Mouse (Mus musculus): Measurements from ENCODE around the gene Amer2.
"Not testable (repeated sequence)": the region's sequence is repeated elsewhere in the genome, so short reads cannot be mapped to it uniquely, and the experiment has no call there.

The Amer2 gene

GRCm38 (mm10) chr14:60372821-60373309 is at the start of gene Amer2:
Gene Amer2 (plus strand): TSS chr14:60373259.
- ATAC-seq (ENCODE audit: low TSS enrichment), result no peak

- ATAC-seq (ENCODE audit: low TSS enrichment), result not testable (repeated sequence)
Observed at GRCm38 (mm10) chr14:60340001-60340400, 33.1 kb upstream of the Amer2 start.

GRCm38 (mm10) chr14:60340570-60340969 is 32.5 kb upstream of the Amer2 start:
- no peak for ATAC-seq (ENCODE audit: low TSS enrichment)

GRCm38 (mm10) chr14:60345326-60345876 is 27.7 kb upstream of the Amer2 start:
- ATAC-seq (ENCODE audit: low TSS enrichment), result no peak

- peak; percentile 79 for ATAC-seq (ENCODE audit: low TSS enrichment)
Observed at GRCm38 (mm10) chr14:60358347-60358746, 14.7 kb upstream of the Amer2 start.

- ATAC-seq (ENCODE audit: low TSS enrichment), result no peak
Observed at GRCm38 (mm10) chr14:60361380-60362212, 11.5 kb upstream of the Amer2 start.

- no peak for ATAC-seq (ENCODE audit: low TSS enrichment)
Observed at GRCm38 (mm10) chr14:60366729-60367128, 6.3 kb upstream of the Amer2 start.

- no peak for ATAC-seq (ENCODE audit: low TSS enrichment)
Observed at GRCm38 (mm10) chr14:60368769-60369666, 4.0 kb upstream of the Amer2 start.

- ATAC-seq (ENCODE audit: low TSS enrichment), result no peak
Observed at GRCm38 (mm10) chr14:60369667-60370315, 3.3 kb upstream of the Amer2 start.

- ATAC-seq (ENCODE audit: low TSS enrichment), result no peak
Observed at GRCm38 (mm10) chr14:60377107-60377506, 4.0 kb downstream of the Amer2 start.

- ATAC-seq (ENCODE audit: low TSS enrichment), result peak; percentile 36
Observed at GRCm38 (mm10) chr14:60377546-60377945, 4.5 kb downstream of the Amer2 start.

GRCm38 (mm10) chr14:60378057-60378565 is 5.1 kb downstream of the Amer2 start:
- ATAC-seq (ENCODE audit: low TSS enrichment), result peak; percentile 85

- ATAC-seq (ENCODE audit: low TSS enrichment), result peak; percentile 64
Observed at GRCm38 (mm10) chr14:60378566-60379322, 5.7 kb downstream of the Amer2 start.

- ATAC-seq (ENCODE audit: low TSS enrichment), result no peak
Observed at GRCm38 (mm10) chr14:60379323-60379957, 6.4 kb downstream of the Amer2 start.

GRCm38 (mm10) chr14:60379958-60380330 is 6.9 kb downstream of the Amer2 start:
- ATAC-seq (ENCODE audit: low TSS enrichment), result no peak

GRCm38 (mm10) chr14:60381671-60382070 is 8.6 kb downstream of the Amer2 start:
- ATAC-seq (ENCODE audit: low TSS enrichment), result no peak

GRCm38 (mm10) chr14:60383816-60384215 is 10.8 kb downstream of the Amer2 start:
- ATAC-seq (ENCODE audit: low TSS enrichment), result no peak

GRCm38 (mm10) chr14:60384269-60384668 is 11.2 kb downstream of the Amer2 start:
- no peak for ATAC-seq (ENCODE audit: low TSS enrichment)

GRCm38 (mm10) chr14:60385079-60385643 is 12.1 kb downstream of the Amer2 start:
- peak; percentile 75 for ATAC-seq (ENCODE audit: low TSS enrichment)
